Mouse (Mus musculus): ENCODE data around the gene Haus3.

GRCm38 (mm10) chr5:34165793-34166192 lies 3.5 kb downstream of the Haus3 start:
- no peak for TF ChIP-seq CTCF (IDR thresholded peaks at IDR 0.05; ENCODE audit: low read depth, low read length)
- no peak for TF ChIP-seq GATA1 (IDR thresholded peaks at IDR 0.05; ENCODE audit: borderline replicate concordance, low read length)
